Mouse (Mus musculus) spleen, postnatal 10 days (tissue): Measurements from ENCODE around the gene Smn1.
"Not testable (repeated sequence)": the region's sequence is repeated elsewhere in the genome, so short reads cannot be mapped to it uniquely, and the experiment has no call there.

Experiments used
- DNase-seq, 2 experiments: peaks; one replicate each; pipeline ENCODE4 v3.0.0; 2021 to 2022; ENCODE audit warnings: low spot score in 2 of 2

Gene Smn1

DNA sequence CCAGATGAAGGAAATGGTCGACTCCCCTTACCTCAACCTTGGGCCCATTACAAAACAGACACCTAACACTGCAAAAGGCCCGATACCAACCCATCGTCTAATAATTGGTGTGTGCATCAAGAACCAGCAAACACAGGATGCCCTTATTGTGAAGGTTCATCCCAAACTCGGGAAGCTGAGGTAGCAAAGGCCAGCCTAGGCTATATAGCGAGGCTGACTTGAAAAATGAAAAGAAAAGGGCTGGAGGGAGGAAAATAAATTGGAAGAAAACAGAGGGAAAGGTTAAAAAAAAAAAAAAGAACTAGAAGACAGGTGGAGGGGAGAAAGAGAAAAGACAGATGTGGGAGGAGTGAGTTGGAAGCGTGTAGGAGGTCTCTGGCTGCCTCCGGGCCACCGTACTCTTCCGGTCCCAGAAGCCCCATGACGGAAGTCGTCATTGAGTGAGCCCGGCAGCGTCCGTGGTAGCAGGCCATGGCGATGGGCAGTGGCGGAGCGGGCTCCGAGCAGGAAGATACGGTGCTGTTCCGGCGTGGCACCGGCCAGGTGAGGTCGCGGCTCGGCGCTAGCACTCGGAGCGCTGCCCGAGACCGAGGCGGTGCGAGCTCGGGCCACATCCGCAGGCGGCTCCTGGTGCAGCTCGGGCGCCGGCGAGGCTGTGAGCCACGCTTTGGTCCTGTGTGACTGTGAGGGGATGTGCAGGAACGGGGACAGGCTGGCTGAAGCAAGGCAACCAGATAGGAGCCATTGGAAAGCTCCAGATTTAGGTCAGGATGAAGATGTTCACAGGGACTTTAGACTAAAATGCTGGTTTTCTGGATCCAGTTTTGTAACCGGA, at the start of gene Smn1:
Smn1 (plus strand) TSS at position 430 of the 835 bp plus-strand sequence.
- DNase-seq, result peak; percentile 79 to 89

DNA sequence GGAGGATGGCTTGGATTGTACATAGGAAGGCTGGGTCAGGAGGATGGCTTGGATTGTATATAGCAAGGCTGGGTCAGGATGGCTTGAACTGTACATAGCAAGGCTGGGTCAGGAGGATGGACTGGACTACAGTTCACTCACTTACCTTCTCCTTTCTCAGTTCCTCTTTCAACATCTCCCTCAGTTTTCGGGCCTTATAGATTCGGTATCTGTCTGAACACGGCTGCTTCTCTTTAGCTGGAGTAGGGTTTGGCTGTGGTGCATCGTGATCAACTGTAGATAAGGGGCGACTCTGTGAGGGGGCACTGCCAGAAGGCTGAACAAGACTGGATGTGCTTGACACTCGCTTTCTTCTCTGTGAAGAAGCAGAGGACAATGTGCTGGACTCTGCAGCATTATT, 25.8 kb upstream of the Smn1 start:
- DNase-seq, result no peak

DNA sequence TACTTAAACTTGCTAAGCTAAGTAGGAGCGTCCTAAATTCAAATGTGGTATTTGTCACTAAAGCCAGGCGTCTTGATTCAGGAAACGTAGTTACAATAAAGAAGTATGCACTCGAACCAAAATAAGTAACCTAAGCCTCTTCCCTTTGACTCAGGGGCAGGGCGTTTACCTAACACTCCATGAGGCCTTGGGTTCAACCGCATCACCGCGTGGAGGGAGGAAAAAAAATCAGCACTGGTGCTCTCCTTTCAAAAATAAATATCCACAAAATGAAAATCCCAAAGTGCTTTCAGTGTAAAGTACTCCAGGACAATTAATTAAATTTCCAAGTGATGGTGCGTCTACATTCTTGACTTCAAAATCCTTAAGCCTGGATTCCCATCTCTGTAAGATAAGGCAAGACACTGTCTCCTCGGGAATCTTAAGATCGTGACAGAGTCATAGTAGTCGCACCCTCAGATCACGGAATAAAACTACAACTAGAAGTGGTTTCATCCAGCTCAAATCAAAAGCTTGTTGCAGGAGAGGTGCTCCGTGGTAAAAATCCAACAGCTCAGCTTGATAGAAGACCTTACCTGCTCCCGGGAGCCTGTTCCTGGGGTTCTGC, 21.5 kb upstream of the Smn1 start:
- no peak for DNase-seq

- peak; percentile 94 to 95 for DNase-seq
These were observed 20.9 kb upstream of the Smn1 start, which contains the start of gene Bdp1 for GRCm38 (mm10) chr13:100103748-100104254. Bdp1 (minus strand) TSS chr13:100104070.

- peak; percentile 62 to 82 for DNase-seq
These were observed 16.8 kb upstream of the Smn1 start, which contains the start of gene Serf1 for GRCm38 (mm10) chr13:100107652-100108472. Serf1 (plus strand) TSS chr13:100108012.

DNA sequence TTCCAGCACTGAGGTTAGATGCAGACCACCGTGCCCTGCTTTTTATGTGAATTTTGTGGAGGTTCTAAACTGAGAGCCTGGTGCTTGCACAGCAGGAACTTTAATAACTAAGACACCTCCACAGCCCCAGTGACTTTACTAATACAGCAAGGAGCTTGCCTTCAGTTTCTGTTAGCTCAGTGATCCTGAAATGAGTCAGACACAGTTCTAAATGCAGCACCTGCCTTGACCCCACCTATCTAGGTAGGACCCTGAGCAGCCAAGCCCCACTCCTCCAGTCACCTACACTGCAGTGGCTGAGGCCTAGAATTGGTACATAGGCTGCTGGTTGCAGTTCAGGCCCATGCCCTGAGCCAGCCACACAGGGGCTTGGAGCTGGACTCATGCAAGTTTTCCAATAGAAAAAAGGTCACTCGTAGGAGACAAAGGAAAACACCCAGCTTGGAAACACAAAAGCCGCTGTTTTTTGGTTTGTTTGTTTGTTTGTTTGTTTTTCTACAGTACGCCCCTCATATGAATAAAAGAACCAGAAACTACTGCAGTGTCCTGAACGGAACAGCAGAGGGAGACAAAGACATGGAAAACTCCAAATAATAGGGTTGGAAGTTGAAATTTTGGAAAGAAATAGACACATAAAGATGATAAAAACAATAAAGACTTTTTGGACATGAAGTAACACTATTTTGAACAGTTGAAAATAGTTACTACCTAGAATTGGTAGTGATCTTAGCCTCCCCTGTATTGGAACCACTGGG, 12.3 kb upstream of the Smn1 start:
- no peak for DNase-seq

- no peak for DNase-seq
These were observed 682 bp upstream of the Smn1 start for GRCm38 (mm10) chr13:100123970-100124369.

GRCm38 (mm10) chr13:100125258-100125643, 599 bp downstream of the Smn1 start:
- peak in 1 of 2 experiments; percentile 12 for DNase-seq

GRCm38 (mm10) chr13:100141646-100142314, 17.1 kb downstream of the Smn1 start:
- no peak for DNase-seq

GRCm38 (mm10) chr13:100152659-100153058, 28.0 kb downstream of the Smn1 start:
- DNase-seq, result no peak

DNA sequence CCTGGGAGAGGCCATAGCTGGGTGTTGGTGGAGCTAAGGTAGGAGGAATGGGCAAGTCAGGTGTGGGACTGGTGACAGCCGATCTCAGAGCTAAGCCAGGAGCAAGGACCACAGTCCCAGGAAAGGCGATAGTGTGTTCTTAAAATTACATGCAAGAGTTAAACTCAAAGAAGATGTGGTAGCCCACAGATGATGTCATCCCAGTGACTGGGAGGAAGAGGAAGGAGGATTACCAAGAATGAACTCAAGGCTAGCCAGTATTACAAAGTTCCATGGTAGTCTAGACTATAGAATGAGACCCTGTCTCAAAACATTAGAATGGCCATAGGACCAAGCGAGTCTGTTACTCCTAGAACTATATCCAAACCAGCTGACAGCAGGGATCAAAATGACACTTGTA, 32.0 kb downstream of the Smn1 start:
- DNase-seq, result no peak

- not testable (repeated sequence) for DNase-seq
These were observed 36.7 kb downstream of the Smn1 start for GRCm38 (mm10) chr13:100161171-100161870.

- not testable (repeated sequence) for DNase-seq
These were observed 37.8 kb downstream of the Smn1 start for GRCm38 (mm10) chr13:100162467-100162866.

DNA sequence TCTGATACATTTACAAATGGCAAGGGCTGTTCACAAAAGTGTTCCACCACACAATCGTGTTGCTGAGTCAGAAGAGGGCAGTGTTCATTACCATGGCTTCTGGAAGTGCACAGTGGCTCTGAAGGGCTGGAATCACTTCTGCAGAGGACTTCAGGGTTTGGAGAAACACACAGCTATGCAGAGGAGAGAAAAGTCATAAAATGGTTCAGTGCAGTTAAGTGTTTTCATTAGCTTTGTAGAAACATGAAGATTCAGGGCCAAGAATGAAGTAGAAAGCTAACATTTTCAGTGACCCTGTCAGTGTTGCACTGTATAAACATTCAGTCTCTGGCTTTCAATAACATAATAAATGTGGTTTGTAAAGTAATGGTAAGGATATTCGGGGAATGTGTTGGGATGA, 41.7 kb downstream of the Smn1 start:
- not testable (repeated sequence) for DNase-seq

GRCm38 (mm10) chr13:100174360-100174759, 49.7 kb downstream of the Smn1 start:
- not testable (repeated sequence) for DNase-seq

- not testable (repeated sequence) for DNase-seq
These were observed 58.5 kb downstream of the Smn1 start for GRCm38 (mm10) chr13:100183111-100183510.
